Mouse (Mus musculus) MEL (cell line): Measurements from ENCODE around the gene Tbc1d9b. TPM values are rescaled to one million over a fixed set of nuclear protein-coding genes. Genes with fewer than 3 reads are reported as not detected.

Experiments
- DNase-seq: peaks from one replicate; pipeline ENCODE4 v3.0.0; 2011; ENCODE audit warnings: low read depth, low spot score
- H3K27ac ChIP-seq: 2 replicates; pipeline ENCODE4 v1.5.1; 2012; ENCODE audit warnings: low read depth, mild to moderate bottlenecking, control low read depth, low read length, moderate library complexity; ENCODE audit not compliant: control insufficient read depth
- H3K27me3 ChIP-seq, 2 experiments: fragments of 150-350 bp in 1 of 2; sonication (generic) in 1 of 2; 2 replicates each; pipeline ENCODE4 v1.6.1; 2012; ENCODE audit warnings: low read length in 2 of 2, mild to moderate bottlenecking in 2 of 2, improper control_type of control experiment in 1 of 2, moderate library complexity in 1 of 2; ENCODE audit not compliant: insufficient read depth in 2 of 2, control insufficient read depth in 1 of 2
- H3K36me3 ChIP-seq, 2 experiments: 2 replicates each; pipeline ENCODE4 v1.6.1; 2012 to 2014; ENCODE audit warnings: low read length in 2 of 2, improper control_type of control experiment in 1 of 2, inconsistent platforms in 1 of 2, mild to moderate bottlenecking in 1 of 2; ENCODE audit not compliant: insufficient read depth in 2 of 2, control insufficient read depth in 1 of 2
- H3K4me1 ChIP-seq, 2 experiments: fragments of 150-350 bp in 1 of 2; sonication (generic) in 1 of 2; 2 replicates each; pipeline ENCODE4 v1.6.1; 2012; ENCODE audit warnings: low read length in 2 of 2, improper control_type of control experiment in 1 of 2, mild to moderate bottlenecking in 1 of 2; ENCODE audit not compliant: insufficient read depth in 2 of 2, control insufficient read depth in 1 of 2
- H3K4me3 ChIP-seq, 2 experiments: fragments of 150-350 bp in 1 of 2; sonication (generic) in 1 of 2; 2 replicates each; pipeline ENCODE4 v1.5.1; 2012; ENCODE audit warnings: low read depth in 2 of 2, low read length in 2 of 2, mild to moderate bottlenecking in 2 of 2, moderate library complexity in 2 of 2, control low read depth in 1 of 2, improper control_type of control experiment in 1 of 2; ENCODE audit not compliant: control insufficient read depth in 1 of 2, insufficient read depth in 1 of 2
- H3K79me2 ChIP-seq: 2 replicates; pipeline ENCODE4 v1.6.1; 2012; ENCODE audit warnings: mild to moderate bottlenecking, low read length, moderate library complexity; ENCODE audit not compliant: control insufficient read depth, poor library complexity, insufficient read depth
- H3K9ac ChIP-seq: 2 replicates; pipeline ENCODE4 v1.6.1; 2012; ENCODE audit warnings: low read depth, mild to moderate bottlenecking, control low read depth, low read length, moderate library complexity; ENCODE audit not compliant: control insufficient read depth, poor library complexity, severe bottlenecking
- H3K9me3 ChIP-seq: fragments of 150-350 bp; sonication (generic); replicated peaks from 2 replicates; pipeline ENCODE4 v1.6.1; 2012; ENCODE audit warnings: mild to moderate bottlenecking, low read length, improper control_type of control experiment, moderate library complexity; ENCODE audit not compliant: insufficient read depth
- BHLHE40 ChIP-seq: IDR thresholded peaks from 2 replicates; pipeline ENCODE4 v1.6.1; 2012; ENCODE audit warnings: low read depth, mild to moderate bottlenecking, inconsistent platforms, low read length, improper control_type of control experiment, borderline replicate concordance
- CHD2 ChIP-seq: IDR thresholded peaks from 2 replicates; pipeline ENCODE4 v1.6.1; 2011; ENCODE audit warnings: low read length, improper control_type of control experiment
- CTCF ChIP-seq, 3 experiments: IDR thresholded peaks in 2 of 3; conservative IDR thresholded peaks in 1 of 3; 2 replicates each; pipeline ENCODE4 v1.5.1; 2011 to 2012; ENCODE audit warnings: low read length in 3 of 3, low read depth in 2 of 3, mild to moderate bottlenecking in 2 of 3, improper control_type of control experiment in 1 of 3, inconsistent platforms in 1 of 3, mixed read lengths in 1 of 3, moderate library complexity in 1 of 3; ENCODE audit not compliant: control insufficient read depth in 1 of 3, insufficient read depth in 1 of 3, poor library complexity in 1 of 3, severe bottlenecking in 1 of 3
- HCFC1 ChIP-seq: IDR thresholded peaks from 2 replicates; pipeline ENCODE4 v1.6.1; 2012; ENCODE audit warnings: low read depth, mild to moderate bottlenecking, inconsistent platforms, low read length, improper control_type of control experiment, moderate library complexity
- MEF2A ChIP-seq: IDR thresholded peaks from 2 replicates; pipeline ENCODE4 v1.6.1; 2014; ENCODE audit warnings: low read depth, mild to moderate bottlenecking, inconsistent platforms, low read length, improper control_type of control experiment; ENCODE audit not compliant: poor library complexity, insufficient replicate concordance, severe bottlenecking; ENCODE audit errors: extremely low read depth
- POLR2AphosphoS2 ChIP-seq: IDR thresholded peaks from 2 replicates; pipeline ENCODE4 v1.6.1; 2011; ENCODE audit warnings: low read length, improper control_type of control experiment
- SMC3 ChIP-seq: IDR thresholded peaks from 2 replicates; pipeline ENCODE4 v1.6.1; 2011; ENCODE audit warnings: low read depth, low read length, improper control_type of control experiment
- TBP ChIP-seq: IDR thresholded peaks from 2 replicates; pipeline ENCODE4 v1.8.0; 2011; ENCODE audit warnings: low read depth, low read length, improper control_type of control experiment
- UBTF ChIP-seq: IDR thresholded peaks from 2 replicates; pipeline ENCODE4 v1.6.1; 2012; ENCODE audit warnings: low read depth, mild to moderate bottlenecking, inconsistent platforms, low read length, improper control_type of control experiment, moderate library complexity, borderline replicate concordance; ENCODE audit not compliant: insufficient read depth
- USF1 ChIP-seq: IDR thresholded peaks from 2 replicates; pipeline ENCODE4 v1.6.1; 2014; ENCODE audit warnings: low read depth, mild to moderate bottlenecking, inconsistent platforms, low read length, improper control_type of control experiment, moderate library complexity
- ZC3H11A ChIP-seq: IDR thresholded peaks from 2 replicates; pipeline ENCODE4 v1.6.1; 2012; ENCODE audit warnings: low read depth, mild to moderate bottlenecking, inconsistent platforms, low read length, improper control_type of control experiment
- ZMIZ1 ChIP-seq: IDR thresholded peaks from 2 replicates; pipeline ENCODE4 v1.6.1; 2012; ENCODE audit warnings: low read depth, mild to moderate bottlenecking, inconsistent platforms, low read length, improper control_type of control experiment, moderate library complexity
- ZNF384 ChIP-seq: IDR thresholded peaks from 2 replicates; pipeline ENCODE4 v1.6.1; 2012; ENCODE audit warnings: low read depth, mild to moderate bottlenecking, inconsistent platforms, low read length, improper control_type of control experiment
- polyA plus RNA-seq, 2 experiments: library from polyadenylated mRNA; stranded (reverse) in 1 of 2; unstranded in 1 of 2; fragments of >175 nt in 1 of 2; fragments of >200 nt in 1 of 2; gene quantifications; 2 replicates each; pipeline versions ENCODE4 v1.2.1 to v1.2.4; 2012; ENCODE audit warnings: low replicate concordance in 2 of 2, low read depth in 1 of 2; ENCODE audit not compliant: insufficient read length in 2 of 2, insufficient read depth in 1 of 2, missing spikeins in 1 of 2
- total RNA-seq: library from RNA; depleted of rRNA; stranded (reverse); fragments of 300-350 nt; gene quantifications from 2 replicates; pipeline ENCODE4 v1.2.3, GENCODE M21; 2012

The Tbc1d9b gene
- total and polyA plus RNA-seq, 3 experiments, result 18.6 to 32.5 TPM; not detected in 1

DNA sequence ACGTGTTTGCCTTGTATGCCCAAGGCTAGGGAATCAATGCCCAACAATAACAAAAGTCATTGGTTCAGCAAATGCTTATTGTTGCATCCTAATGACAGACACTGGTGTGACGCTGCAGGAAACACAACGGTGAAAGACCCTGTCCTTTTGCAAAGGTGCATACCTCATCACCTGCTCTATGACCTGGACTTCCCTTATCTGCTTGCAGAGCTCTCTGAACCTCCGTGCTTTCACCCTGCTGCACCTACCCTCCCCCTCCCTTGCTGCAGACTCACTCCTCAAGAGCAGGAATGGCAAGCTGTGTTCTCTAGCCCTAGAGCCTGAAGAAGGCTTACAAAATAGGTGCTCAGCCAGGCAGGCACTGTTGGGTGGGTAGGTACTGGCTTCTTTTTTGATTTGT lies 63.6 kb downstream of the Tbc1d9b start:
- Histone ChIP-seq H3K4me3 (no peak overlapping the region), H3K9ac (no peak overlapping the region), H3K36me3 (no peaks in the 10 kb centered on the region; a peak in 1 of 4 replicates), H3K9me3 (no peaks in the 10 kb centered on the region), H3K4me1 (no peaks in the 10 kb centered on the region), H3K27ac (no peak overlapping the region), H3K79me2 (no peaks in the 10 kb centered on the region), H3K27me3 (no peaks in the 10 kb centered on the region)
- DNase-seq, result no peak
- TF ChIP-seq USF1, result no peak
- no peak for TF ChIP-seq CTCF (IDR thresholded peaks at IDR 0.05 in 2 of 3, conservative IDR thresholded peaks at IDR 0.05 in 1 of 3; ENCODE audit: control insufficient read depth in 1 of 3, insufficient read depth in 1 of 3, low read depth in 2 of 3, low read length in 3 of 3, poor library complexity in 1 of 3, severe bottlenecking in 1 of 3)
- no peak for TF ChIP-seq SMC3
- TF ChIP-seq HCFC1, result no peak

DNA sequence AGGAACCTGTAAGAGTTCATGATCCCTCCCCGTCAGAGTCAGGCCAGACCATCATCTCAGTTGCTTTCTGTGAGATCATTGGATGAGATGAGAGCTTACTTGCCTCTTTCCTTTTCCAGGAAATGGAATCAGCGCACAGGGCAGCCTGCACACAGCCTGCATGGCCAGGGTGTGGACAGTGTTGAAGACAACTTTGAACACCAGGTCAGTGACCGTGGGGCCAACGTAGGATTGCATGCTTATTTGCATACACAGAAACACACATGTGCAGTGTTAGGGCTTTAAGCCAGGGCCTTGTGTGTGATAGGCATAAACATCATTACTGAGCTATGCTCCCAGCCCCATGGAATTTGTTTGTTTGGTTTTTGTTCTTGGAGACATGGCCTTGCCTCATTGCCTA lies 66.3 kb downstream of the Tbc1d9b start:
- Histone ChIP-seq H3K27me3 (no peaks in the 10 kb centered on the region), H3K27ac (no peak overlapping the region)

DNA sequence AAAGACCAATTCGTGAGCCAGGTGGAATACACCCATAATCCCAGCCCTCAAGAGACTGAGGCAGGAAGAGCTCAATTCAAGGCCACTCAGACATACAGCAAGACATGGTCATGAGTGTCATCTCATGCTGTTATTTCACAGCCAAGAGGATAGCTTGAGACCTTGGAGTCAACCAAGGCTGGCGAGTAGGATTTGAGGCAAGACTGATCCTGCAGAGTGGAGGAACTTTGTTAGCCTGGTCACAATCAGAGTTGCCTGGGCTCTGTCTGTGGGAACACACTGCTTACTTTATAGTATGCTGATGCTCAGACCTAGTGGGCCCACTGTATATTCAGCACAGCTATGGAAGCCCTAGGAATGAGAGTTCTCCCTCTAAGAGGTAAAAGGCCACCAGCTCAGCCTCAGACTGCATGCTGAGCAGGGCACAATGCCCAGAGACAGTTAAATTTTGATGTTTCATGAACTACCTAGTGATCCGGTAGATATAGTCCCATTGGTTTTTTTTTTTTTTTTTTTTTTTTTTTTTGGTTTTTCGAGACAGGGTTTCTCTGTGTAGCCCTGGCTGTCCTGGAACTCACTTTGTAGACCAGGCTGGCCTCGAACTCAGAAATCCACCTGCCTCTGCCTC lies 67.1 kb downstream of the Tbc1d9b start:
- DNase-seq, result no peak

More for the DNA sequence above, 66.3 kb downstream of the Tbc1d9b start:
- no peak for DNase-seq
- H3K4me1 ChIP-seq, result no peaks in the 10 kb centered on the region; a peak in 1 of 4 replicates
- no peaks in the 10 kb centered on the region for H3K79me2 ChIP-seq
- H3K9me3 ChIP-seq, result no peaks in the 10 kb centered on the region
- no peak overlapping the region for H3K4me3 ChIP-seq
- peaks cover 0 to 25% of the 10 kb centered on the region in 2 experiments; a peak in 3 of 4 replicates for H3K36me3 ChIP-seq
- H3K9ac ChIP-seq, result no peak overlapping the region
- TF ChIP-seq UBTF (no peak), ZC3H11A (no peak), POLR2AphosphoS2 (no peak), CHD2 (no peak)

More for the DNA sequence above, 67.1 kb downstream of the Tbc1d9b start:
- H3K36me3 ChIP-seq, result peaks cover 0 to 25% of the 10 kb centered on the region in 2 experiments; a peak in 3 of 4 replicates
- no peak overlapping the region for H3K4me3 ChIP-seq
- H3K9ac ChIP-seq, result no peak overlapping the region
- H3K4me1 ChIP-seq, result no peaks in the 10 kb centered on the region; a peak in 1 of 4 replicates
- TF ChIP-seq ZMIZ1 (0 out of 2 replicates have a peak, but pooled peaks have one; percentile 55), MEF2A (no peak), BHLHE40 (no peak), ZNF384 (peak; percentile 57), TBP (no peak)
- H3K27me3 ChIP-seq, result no peaks in the 10 kb centered on the region
- H3K9me3 ChIP-seq, result no peaks in the 10 kb centered on the region
- H3K27ac ChIP-seq, result no peak overlapping the region
- no peaks in the 10 kb centered on the region for H3K79me2 ChIP-seq
